Mouse (Mus musculus) lung, postnatal 0 days (tissue): ENCODE data around the gene Enah.

Source experiments
- CTCF ChIP-seq: IDR thresholded peaks from 2 replicates; pipeline ENCODE4 v1.5.1; 2016; ENCODE audit warnings: antibody characterized with exemption, mild to moderate bottlenecking
- EP300 ChIP-seq: IDR thresholded peaks from 2 replicates; pipeline ENCODE4 v1.6.1; 2016; ENCODE audit warnings: antibody characterized with exemption, mild to moderate bottlenecking, control low read depth

DNA sequence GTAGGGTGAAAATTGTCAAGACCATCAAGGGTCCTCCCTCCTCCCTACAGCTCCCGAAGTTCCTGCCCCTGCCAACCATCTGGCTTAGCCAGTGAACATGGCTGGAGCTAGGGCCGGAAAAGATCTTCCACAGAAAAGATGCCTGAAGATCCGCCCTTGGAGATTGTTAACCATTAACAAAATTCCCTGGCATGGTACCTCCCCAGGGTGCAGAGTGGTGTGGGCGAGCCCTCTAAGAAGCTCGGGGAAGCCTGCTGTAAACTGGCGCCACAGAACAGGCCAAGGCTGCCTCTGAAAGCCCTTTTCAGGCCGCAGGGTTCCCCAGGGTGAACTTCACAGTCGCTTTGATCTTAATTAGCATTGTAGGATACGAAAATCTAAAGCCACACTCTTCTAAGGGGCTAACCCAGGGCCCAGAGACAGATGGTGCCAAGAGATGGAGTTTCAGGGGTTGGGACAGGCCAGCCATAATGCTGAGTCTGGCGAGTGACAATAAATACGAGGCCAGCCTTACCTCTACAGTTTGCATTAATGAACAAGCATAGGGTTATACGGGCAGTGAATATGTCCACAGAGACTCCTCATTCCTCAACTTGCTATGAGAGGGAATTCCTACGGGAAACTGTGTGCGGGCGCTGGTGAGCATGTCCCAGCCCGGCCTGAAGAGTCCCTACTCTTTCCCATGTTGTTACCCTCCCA is 157.0 kb downstream of the Enah start:
- TF ChIP-seq CTCF (no peak), EP300 (no peak)
